Mouse (Mus musculus): ENCODE results near the gene Pld6. TPM values are rescaled to one million over a fixed set of nuclear protein-coding genes. Genes with fewer than 3 reads are reported as not detected.
A peak's percentile ranks its signal among the peaks of the same experiment; 100 is the strongest.

Pld6 gene
- polyA plus RNA-seq, 1 experiment from 2014 or later = 1.5 TPM

DNA sequence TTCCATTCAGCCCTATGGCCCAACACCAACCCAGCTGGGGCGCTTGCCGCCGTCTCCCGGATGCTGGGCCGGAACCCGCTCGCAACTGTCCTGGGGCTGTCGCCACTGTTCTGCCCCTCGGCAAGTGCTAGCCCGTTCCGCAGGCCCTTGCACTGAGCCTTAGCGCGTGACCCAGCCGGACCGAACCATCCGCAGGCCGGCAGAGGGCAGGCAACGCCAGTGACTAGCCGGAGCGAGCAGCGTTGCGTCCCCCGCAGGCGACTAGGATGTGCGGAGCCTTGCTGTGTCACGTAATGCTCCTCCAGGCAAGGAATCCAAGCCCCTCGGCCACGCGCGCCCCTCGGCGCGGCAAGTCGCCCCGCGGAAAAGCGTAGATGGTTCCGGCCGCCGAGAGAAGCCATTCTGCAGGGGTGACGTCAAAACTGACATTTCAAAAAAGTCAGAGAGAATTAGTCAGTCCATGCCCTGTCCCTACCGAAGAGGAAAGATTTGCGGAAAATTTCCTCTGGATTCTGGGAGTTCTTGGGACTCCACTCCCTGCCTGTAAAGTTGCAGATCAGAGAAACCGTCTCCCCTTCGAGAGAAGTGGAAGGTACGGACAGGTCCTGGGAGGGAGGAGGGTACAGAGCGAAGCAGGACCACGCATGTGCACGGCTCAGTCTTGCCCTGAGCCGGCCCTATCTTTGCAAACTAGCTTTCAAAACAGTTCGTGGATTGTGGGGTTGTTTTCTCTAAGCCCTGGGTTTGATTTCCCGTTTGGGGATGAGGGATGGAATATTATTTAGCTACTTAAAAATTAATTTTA lies 22.4 kb upstream of the Pld6 start, which contains the start of gene Flcn:
Flcn (minus strand) TSS at position 347 of the 805 bp plus-strand sequence.
- DNase-seq (ENCODE audit: low spot score) (peak; percentile 92), ATAC-seq (peak; percentile 98)
- peak within 1 kb of the TSS; percentile 99 for H3K27ac ChIP-seq (ENCODE audit: low read depth, low read length)
- no peaks in the 10 kb centered on the region for H3K9me3 ChIP-seq (replicated peaks; ENCODE audit: control insufficient read depth, low read length)
- peaks cover 23% of the 10 kb centered on the region for H3K36me3 ChIP-seq (ENCODE audit: control insufficient read depth, insufficient read depth, low read length)
- peak within 1 kb of the TSS; percentile 93 for H3K4me2 ChIP-seq (ENCODE audit: low read length)
- H3K4me1 ChIP-seq (ENCODE audit: control insufficient read depth, insufficient read depth, low read length) = peaks cover 8% of the 10 kb centered on the region
- no peaks in the 10 kb centered on the region for H3K27me3 ChIP-seq (replicated peaks; ENCODE audit: control insufficient read depth, insufficient read depth, low read length)
- H3K9ac ChIP-seq (ENCODE audit: low read length) = peak within 1 kb of the TSS; percentile 96
- WGBS = under 1% methylated on average over 52 of the region's 52 CpGs
- peak within 1 kb of the TSS; percentile 77 for H3K4me3 ChIP-seq (ENCODE audit: low read depth, low read length)

DNA sequence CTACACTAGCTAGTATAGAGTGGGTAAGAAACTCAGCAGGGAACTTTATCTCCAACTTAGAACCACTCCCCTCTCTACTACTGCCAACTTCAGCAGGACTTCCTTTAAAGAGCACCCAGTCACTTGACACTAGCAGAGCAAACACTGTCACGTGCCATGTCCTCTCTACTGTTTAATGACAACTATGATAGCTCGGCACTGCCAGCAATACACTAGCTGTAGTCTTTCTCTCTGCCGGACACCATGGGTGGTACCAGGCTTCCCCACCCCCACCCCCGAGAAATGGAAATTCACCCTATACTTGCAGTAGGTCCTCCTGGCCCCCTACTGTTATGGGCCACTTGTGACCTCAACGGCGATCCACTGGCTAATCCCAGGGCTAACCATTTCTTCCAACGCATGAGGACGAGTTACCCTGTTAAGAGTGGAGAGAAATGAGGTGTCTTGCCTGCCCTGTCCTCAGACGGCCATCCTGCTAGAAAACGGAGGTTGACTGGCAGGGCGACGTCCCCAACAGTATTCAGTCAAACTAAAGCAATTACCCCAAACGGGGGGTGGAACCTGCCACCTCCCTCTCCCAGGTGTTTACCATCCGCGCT lies 21.7 kb upstream of the Pld6 start:
- Histone ChIP-seq H3K4me1 (ENCODE audit: control insufficient read depth, insufficient read depth, low read length) (peaks cover 8% of the 10 kb centered on the region), H3K9me3 (replicated peaks; ENCODE audit: control insufficient read depth, low read length) (no peaks in the 10 kb centered on the region), H3K27ac (ENCODE audit: low read depth, low read length) (peak overlapping the region; percentile 99), H3K9ac (ENCODE audit: low read length) (peak overlapping the region; percentile 96), H3K4me3 (ENCODE audit: low read depth, low read length) (peak overlapping the region; percentile 77), H3K27me3 (replicated peaks; ENCODE audit: control insufficient read depth, insufficient read depth, low read length) (no peaks in the 10 kb centered on the region), H3K4me2 (ENCODE audit: low read length) (peak overlapping the region; percentile 93), H3K36me3 (ENCODE audit: control insufficient read depth, insufficient read depth, low read length) (peaks cover 30% of the 10 kb centered on the region)
- ATAC-seq (peak; percentile 27), DNase-seq (ENCODE audit: low spot score) (peak; percentile 14)
- WGBS = 1% methylated on average over 15 of the region's 15 CpGs

DNA sequence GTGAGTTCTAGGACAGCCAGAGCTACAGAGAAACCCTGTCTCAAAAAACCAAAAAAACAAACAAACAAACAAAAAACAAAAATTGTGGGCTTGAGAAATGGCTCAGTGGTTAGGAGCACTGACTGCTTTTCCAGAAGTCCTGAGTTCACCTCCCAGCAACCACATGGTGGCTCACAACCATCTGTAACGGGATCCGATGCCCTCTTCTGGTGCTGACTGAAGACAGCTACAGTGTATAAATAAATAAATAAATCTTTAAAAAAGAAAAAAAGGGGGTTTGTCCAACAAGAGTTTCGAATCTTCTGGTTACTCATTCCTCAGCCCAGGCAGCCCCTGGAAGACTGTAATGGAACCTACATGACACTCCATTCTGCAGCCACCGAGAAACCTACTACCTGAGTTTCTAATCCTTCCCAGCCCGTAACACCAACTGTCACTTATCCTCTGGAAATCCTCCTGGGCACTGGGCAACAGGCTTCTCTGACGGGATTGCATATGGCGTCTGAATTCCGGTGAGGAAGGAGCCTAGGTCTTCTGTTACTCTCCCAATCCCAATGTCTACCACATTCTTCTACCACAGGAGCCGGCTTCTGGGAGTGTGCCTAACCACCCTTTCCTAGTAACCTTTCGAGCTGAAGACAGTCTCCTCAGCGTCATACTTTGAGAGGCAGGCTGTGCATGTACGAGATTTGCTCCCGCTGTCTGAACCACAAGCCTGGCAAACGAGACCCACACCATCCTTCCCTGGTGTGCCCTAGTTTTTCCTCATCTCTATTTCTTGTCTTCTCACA lies 20.9 kb upstream of the Pld6 start:
- no peaks in the 10 kb centered on the region for H3K9me3 ChIP-seq (replicated peaks; ENCODE audit: control insufficient read depth, low read length)
- ATAC-seq (no peak), DNase-seq (ENCODE audit: low spot score) (no peak)
- peaks cover 38% of the 10 kb centered on the region for H3K36me3 ChIP-seq (ENCODE audit: control insufficient read depth, insufficient read depth, low read length)
- peak overlapping the region; percentile 93 for H3K4me2 ChIP-seq (ENCODE audit: low read length)
- H3K9ac ChIP-seq (ENCODE audit: low read length) = peak overlapping the region; percentile 96; the same call in 1 of the 2 replicates
- H3K27me3 ChIP-seq (replicated peaks; ENCODE audit: control insufficient read depth, insufficient read depth, low read length) = no peaks in the 10 kb centered on the region
- H3K27ac ChIP-seq (ENCODE audit: low read depth, low read length) = no peak overlapping the region
- H3K4me1 ChIP-seq (ENCODE audit: control insufficient read depth, insufficient read depth, low read length) = peaks cover 8% of the 10 kb centered on the region
- WGBS = 69% methylated on average over 14 of the region's 14 CpGs
- H3K4me3 ChIP-seq (ENCODE audit: low read depth, low read length) = peak overlapping the region; percentile 77

DNA sequence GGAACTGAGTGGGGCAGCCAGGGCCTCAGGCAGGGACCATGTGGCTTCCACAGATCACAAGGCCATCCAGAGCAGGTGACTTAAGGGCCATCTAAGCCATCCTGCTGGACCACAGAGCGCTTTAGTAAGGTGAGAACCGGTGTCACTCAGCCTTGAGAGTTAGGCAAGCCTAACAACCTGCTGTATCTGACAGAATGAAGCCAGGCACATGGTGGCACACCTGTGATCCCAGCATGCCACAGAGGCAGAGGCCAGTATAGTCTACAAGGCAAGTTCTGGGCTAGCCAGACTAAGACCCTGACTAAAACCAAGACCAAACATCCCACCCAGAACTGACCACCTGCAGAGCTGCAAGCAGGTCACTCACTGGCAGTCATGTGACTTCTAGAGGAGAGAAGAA lies 18.2 kb upstream of the Pld6 start:
- no peak overlapping the region for H3K9ac ChIP-seq (ENCODE audit: low read length)
- no peak overlapping the region for H3K4me2 ChIP-seq (ENCODE audit: low read length)
- no peak overlapping the region for H3K4me3 ChIP-seq (ENCODE audit: low read depth, low read length)
- WGBS = 92% methylated on average over 2 of the region's 2 CpGs
- no peak for ATAC-seq
- H3K27ac ChIP-seq (ENCODE audit: low read depth, low read length) = no peak overlapping the region
- H3K27me3 ChIP-seq (replicated peaks; ENCODE audit: control insufficient read depth, insufficient read depth, low read length) = no peaks in the 10 kb centered on the region
- H3K36me3 ChIP-seq (ENCODE audit: control insufficient read depth, insufficient read depth, low read length) = peaks cover 66% of the 10 kb centered on the region
- no peaks in the 10 kb centered on the region for H3K9me3 ChIP-seq (replicated peaks; ENCODE audit: control insufficient read depth, low read length)
- H3K4me1 ChIP-seq (ENCODE audit: control insufficient read depth, insufficient read depth, low read length) = peaks cover 8% of the 10 kb centered on the region
- no peak for DNase-seq (ENCODE audit: low spot score)

DNA sequence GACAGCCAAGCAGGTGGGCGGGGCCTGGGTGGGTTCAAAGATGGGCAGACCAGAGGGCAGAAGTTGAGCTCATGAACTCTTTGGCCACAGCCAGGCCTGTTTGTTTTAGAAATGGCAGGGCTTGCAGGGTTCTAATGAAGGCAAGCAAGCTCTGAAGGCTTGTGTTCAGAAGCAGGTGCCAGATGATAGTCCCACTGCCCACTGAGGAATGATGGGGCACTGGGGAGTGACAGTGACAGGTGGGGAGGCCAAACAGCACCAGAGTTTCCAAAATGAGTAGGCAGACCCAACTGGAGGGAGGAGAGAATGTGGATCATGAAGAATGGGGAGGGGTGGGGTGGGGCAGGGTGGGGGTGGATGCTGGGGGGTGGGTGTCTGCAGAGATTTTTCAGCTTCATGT lies 17.8 kb upstream of the Pld6 start:
- ATAC-seq (no peak), DNase-seq (ENCODE audit: low spot score) (no peak)
- Histone ChIP-seq H3K4me2 (ENCODE audit: low read length) (no peak overlapping the region), H3K4me3 (ENCODE audit: low read depth, low read length) (no peak overlapping the region), H3K36me3 (ENCODE audit: control insufficient read depth, insufficient read depth, low read length) (peaks cover 70% of the 10 kb centered on the region), H3K4me1 (ENCODE audit: control insufficient read depth, insufficient read depth, low read length) (peaks cover 8% of the 10 kb centered on the region), H3K27me3 (replicated peaks; ENCODE audit: control insufficient read depth, insufficient read depth, low read length) (no peaks in the 10 kb centered on the region), H3K27ac (ENCODE audit: low read depth, low read length) (no peak overlapping the region), H3K9me3 (replicated peaks; ENCODE audit: control insufficient read depth, low read length) (no peaks in the 10 kb centered on the region), H3K9ac (ENCODE audit: low read length) (no peak overlapping the region)
- WGBS = 100% methylated on average over 1 of the region's 1 CpGs

DNA sequence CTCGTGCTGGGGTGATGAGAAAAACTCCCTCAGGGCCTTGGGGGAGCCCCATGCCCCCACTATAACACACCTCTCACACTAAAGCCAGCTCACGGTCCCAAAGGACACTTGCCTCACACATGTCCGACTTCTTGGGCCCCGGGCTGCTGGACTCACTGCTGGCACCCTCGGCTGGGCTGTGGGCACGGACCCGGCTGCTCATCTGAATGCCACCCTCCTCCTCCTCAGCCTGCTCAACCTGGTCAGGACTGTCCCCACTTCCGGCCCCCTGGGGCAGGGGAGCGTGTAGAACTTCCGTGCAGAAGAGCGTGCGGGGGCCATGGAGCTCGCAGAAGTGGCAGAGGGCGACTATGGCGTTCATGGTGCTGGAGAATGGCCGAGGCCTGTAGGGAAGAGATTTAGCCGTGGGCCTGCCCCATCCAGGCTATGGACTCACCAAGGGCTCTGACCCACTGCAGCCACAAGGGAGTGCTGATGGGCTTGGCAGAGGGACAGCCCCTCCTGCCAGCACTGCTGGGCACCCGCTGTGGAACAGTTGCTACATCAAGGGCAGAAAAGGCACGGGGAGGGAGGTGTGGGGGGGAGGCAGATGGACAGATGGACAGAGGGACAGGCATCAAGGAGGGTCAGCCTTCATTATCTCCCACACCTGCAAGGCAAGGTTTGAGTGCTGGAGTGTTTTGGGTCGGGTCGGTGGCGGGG lies 17.1 kb upstream of the Pld6 start:
- Histone ChIP-seq H3K36me3 (ENCODE audit: control insufficient read depth, insufficient read depth, low read length) (peaks cover 77% of the 10 kb centered on the region), H3K9me3 (replicated peaks; ENCODE audit: control insufficient read depth, low read length) (no peaks in the 10 kb centered on the region), H3K4me2 (ENCODE audit: low read length) (no peak overlapping the region), H3K27ac (ENCODE audit: low read depth, low read length) (no peak overlapping the region), H3K9ac (ENCODE audit: low read length) (no peak overlapping the region), H3K4me3 (ENCODE audit: low read depth, low read length) (no peak overlapping the region), H3K27me3 (replicated peaks; ENCODE audit: control insufficient read depth, insufficient read depth, low read length) (no peaks in the 10 kb centered on the region), H3K4me1 (ENCODE audit: control insufficient read depth, insufficient read depth, low read length) (peaks cover 8% of the 10 kb centered on the region)
- DNase-seq (ENCODE audit: low spot score) (no peak), ATAC-seq (no peak)
- 93% methylated on average over 22 of the region's 22 CpGs for WGBS

DNA sequence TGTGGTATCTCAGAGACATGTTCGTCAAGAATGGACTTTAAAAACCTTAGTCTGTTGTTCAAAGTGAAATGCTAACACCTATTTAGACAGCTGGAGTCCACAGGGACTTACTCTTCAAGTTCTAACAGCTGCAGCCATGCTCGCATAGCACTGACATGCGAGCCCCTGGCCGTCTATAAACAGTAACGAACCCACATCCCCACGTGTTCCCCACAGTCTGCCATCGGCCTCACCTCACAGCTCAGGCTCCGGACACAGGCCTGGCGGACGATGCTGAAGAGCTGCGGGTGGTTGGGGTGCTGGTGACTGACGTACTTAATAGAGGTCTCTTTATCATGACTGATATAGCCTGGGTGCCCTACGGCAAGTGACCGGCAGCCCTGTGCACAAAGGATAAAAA lies 16.1 kb upstream of the Pld6 start:
- Histone ChIP-seq H3K36me3 (ENCODE audit: control insufficient read depth, insufficient read depth, low read length) (peaks cover 87% of the 10 kb centered on the region), H3K4me2 (ENCODE audit: low read length) (no peak overlapping the region), H3K9me3 (replicated peaks; ENCODE audit: control insufficient read depth, low read length) (no peaks in the 10 kb centered on the region), H3K4me3 (ENCODE audit: low read depth, low read length) (no peak overlapping the region), H3K27ac (ENCODE audit: low read depth, low read length) (no peak overlapping the region), H3K27me3 (replicated peaks; ENCODE audit: control insufficient read depth, insufficient read depth, low read length) (no peaks in the 10 kb centered on the region), H3K9ac (ENCODE audit: low read length) (no peak overlapping the region), H3K4me1 (ENCODE audit: control insufficient read depth, insufficient read depth, low read length) (peaks cover 2% of the 10 kb centered on the region)
- ATAC-seq (no peak), DNase-seq (ENCODE audit: low spot score) (no peak)
- 90% methylated on average over 14 of the region's 14 CpGs for WGBS

DNA sequence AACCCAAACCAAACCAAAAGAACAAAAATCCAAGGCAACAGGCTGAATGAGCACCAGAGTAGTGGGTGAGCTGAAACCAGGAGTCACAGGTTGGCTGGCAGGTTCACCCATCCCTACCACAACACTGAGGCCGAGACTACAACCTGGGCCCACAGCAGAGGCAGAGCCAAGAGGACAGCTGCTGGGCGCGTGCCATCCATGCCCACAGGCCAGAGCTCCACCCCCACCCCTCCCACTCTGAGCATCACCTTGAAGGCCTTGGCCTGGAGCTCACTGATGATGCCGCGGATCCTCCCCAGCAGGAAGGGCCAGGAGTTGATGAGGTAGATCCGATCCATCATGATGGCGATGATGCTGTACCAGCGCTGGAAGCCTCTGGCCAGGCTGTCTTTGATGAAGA lies 14.4 kb upstream of the Pld6 start:
- Histone ChIP-seq H3K9ac (ENCODE audit: low read length) (no peak overlapping the region), H3K9me3 (replicated peaks; ENCODE audit: control insufficient read depth, low read length) (no peaks in the 10 kb centered on the region), H3K27ac (ENCODE audit: low read depth, low read length) (no peak overlapping the region), H3K36me3 (ENCODE audit: control insufficient read depth, insufficient read depth, low read length) (peaks cover 97% of the 10 kb centered on the region), H3K4me3 (ENCODE audit: low read depth, low read length) (no peak overlapping the region), H3K4me2 (ENCODE audit: low read length) (no peak overlapping the region), H3K4me1 (ENCODE audit: control insufficient read depth, insufficient read depth, low read length) (no peaks in the 10 kb centered on the region), H3K27me3 (replicated peaks; ENCODE audit: control insufficient read depth, insufficient read depth, low read length) (no peaks in the 10 kb centered on the region)
- DNase-seq (ENCODE audit: low spot score) = no peak
- no peak for ATAC-seq
- 98% methylated on average over 8 of the region's 8 CpGs for WGBS
